Mouse (Mus musculus) right cerebral cortex, adult 2 months (tissue): ENCODE results near the gene Chsy1.

Experiments
- DNase-seq, 2 experiments: peaks; one replicate each; pipeline ENCODE4 v3.0.0; 2021 to 2022; ENCODE audit warnings: low spot score in 2 of 2

Chsy1 gene

DNA sequence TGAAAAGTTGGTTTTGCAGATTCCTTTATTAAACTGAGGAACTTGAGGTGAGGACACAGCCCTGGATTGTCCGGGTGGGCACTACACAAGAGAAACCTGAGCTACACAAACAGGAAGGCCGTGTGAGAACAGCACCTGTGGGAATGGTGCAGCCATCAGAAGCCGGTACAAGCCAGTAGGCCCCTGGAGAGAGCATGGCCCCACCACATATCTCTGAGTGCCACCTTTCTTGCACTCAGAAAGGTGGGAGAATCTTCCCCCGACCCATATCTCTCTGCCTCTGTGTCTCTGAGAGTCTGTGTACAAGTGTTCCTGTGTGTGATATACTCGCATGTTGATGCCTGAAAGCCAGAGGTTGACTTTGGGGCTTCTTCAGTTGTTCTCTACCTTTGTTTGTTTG lies 29.6 kb downstream of the Chsy1 start:
- no peak for DNase-seq

DNA sequence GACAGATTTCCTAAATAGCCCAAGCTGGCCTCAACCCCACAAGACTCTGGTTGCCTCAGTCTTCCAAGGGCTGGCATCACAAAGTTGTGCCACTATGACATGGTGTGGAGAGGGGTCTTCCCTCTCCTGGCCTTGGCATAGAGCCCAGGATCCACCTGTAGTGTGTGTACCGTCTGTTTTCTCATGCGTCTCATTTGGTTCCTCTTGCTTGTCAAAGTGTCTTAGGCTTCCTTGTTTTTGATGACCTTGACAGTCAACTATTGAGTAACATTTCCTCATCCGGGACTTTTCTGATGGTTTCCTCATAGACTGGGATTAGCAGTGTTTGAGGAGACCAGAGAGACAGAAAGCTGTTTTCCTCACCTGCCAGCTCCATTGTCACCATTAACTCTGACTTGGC lies 30.8 kb downstream of the Chsy1 start:
- DNase-seq, result no peak

DNA sequence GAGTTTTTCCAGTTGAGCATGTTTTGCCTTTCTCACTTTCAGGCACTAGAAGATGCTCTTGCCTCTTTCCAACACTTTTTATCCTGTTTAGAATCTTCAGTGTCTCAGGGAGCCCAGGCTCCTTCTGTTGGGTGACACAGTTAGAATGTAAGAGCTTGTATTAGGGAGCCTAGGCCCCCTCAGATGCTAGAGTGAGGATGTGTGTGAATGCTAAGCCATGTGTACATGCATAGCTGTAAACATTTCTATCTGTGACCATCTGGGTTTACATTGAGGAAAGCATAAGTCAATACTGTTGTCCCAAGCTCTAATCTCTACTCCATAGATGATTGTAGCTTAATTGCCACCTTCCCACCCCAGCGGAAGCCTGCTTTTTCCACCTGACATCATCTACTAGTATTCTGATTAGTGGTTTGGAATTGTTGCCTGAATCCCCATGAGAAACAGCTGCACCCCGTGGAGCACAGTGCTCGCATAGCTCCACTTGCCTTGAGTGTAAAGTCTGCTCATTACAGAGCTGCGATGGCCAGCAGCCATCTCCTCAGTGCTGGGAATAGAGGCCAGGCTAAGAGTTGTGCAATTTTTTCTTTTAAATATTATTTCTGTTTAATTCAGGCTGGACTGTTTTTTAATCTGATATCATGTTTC lies 31.7 kb downstream of the Chsy1 start:
- no peak for DNase-seq

DNA sequence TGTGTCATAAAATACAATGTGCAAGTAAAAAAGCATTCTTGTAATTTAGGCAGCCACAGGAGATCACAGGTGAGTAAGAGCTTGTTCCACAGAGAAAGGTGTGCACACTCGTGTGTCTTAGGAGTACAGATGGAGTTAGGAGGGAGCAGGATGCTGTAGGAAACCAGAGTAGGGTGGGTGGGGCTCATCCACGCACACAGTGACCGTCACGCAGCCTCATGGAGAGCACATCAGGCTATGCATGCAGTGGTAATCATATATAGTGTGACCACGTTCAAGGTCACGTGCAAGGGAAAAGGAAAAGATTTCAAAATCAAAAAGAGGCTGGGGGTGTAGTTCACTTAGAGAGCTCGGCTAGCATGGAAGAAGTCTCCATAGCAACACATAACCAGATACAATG lies 33.2 kb downstream of the Chsy1 start:
- no peak for DNase-seq

DNA sequence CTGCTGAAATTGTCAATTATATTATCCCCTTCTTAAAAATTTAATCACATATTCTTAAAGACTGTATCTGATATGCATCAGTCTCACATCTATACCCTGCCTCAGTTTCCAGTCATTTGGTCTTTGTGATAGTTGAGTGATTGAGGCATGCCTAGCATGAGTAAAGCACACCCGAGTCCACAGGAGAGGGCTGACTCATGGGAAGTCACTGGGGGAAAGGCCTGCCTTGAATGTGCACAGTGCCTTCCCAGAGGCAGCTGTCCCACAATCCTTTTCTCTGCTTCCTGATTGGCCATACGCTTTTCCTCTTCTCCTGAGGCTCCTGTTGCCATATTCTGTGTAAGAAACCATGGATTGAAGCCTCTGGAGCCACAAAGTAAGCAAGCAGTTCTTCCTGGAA lies 35.2 kb downstream of the Chsy1 start:
- DNase-seq, result no peak

DNA sequence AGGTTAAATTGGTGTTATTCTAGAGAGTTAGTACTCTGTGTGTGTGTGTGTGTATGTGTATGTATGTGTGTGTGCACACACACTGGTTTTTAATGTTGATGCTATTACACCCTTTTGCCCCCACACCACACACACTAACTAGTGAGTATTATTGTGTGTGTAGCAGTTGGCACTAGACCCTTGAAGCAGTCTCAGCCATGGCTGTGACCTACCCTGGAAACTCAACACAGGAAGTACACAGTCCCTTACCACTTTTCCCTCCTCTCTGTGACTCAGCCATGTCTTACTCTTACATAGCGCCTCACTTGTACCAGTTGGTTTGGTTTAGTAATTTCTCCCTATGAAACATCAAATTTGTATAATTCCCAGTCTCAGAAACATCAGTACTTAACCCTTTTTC lies 37.8 kb downstream of the Chsy1 start:
- no peak for DNase-seq

DNA sequence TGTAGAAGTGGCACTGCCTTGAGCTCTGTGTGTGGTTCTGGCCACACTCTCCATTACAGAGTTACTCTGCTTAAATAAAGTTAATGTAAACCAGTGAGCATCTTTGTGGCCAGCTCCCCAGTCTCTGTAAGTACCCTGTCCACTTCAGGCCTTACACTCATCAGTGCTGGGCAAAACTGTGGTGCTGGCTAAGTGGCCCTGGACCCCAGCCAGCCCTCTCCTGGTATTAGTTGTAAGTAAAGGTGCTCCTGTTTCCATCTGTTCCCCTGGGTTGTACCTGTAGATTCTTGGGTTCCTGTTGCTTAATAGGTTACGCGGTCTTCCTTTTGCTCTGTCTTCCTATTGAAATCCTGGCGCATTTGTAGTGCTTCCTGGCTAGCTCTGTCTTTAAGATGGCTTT lies 38.5 kb downstream of the Chsy1 start:
- DNase-seq, result no peak

DNA sequence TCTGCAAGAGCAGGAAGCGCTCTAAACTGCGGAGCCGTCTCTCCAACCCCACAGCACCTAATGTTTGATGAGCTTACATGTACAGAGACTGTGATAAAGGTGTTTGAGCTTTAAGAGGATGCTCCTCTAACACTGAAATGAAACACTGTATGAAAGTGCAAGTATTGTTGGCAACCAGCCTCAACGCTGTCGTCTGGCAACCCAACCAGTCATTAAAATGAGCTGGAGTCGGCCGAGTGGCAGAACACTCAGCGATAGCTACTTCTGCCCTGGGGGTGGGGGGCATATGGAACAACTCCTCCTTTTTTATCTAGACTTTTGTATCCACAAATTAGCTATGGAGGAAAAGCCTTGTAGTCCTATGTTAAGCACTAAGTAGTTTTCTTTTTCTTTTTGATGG lies 40.2 kb downstream of the Chsy1 start:
- DNase-seq, result no peak

DNA sequence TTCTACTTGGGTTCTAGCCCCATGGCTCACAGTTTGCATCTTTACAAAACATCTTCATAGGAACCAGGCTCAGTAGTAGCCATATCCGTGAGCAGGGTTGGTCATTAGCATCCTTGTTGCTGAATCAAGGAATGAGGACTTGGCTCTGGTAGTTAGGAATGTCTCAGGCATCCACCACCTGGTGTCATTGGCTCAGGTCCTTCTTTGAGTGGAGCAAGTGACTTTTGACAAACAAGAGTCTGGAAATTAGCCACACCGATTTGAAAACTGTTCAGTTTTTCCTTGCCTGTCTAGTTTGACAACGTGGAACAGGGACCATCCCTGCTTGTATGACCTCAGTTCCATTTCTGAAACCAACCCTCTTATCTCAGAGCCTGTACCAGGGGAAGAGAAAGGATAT lies 41.1 kb downstream of the Chsy1 start:
- DNase-seq, result no peak

DNA sequence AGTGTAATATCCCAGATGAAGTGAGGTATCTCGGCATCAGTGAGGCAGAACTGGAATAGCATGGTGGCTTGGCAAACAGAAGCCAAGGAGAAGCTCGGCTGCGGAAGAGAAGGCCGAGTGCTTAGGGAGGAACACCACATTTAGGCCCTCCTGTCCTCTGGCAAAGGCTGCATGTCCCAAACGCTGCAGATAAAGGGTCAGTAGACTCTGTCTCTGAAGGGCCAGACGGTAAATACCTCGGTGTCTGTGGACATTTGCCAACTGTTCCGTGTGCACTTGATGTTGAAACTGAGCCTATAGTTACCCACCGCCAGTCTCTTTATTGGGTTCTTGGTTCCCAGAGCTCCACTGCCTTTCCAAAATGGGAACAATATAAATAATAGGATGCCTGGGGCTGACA lies 48.1 kb downstream of the Chsy1 start:
- DNase-seq, result no peak

DNA sequence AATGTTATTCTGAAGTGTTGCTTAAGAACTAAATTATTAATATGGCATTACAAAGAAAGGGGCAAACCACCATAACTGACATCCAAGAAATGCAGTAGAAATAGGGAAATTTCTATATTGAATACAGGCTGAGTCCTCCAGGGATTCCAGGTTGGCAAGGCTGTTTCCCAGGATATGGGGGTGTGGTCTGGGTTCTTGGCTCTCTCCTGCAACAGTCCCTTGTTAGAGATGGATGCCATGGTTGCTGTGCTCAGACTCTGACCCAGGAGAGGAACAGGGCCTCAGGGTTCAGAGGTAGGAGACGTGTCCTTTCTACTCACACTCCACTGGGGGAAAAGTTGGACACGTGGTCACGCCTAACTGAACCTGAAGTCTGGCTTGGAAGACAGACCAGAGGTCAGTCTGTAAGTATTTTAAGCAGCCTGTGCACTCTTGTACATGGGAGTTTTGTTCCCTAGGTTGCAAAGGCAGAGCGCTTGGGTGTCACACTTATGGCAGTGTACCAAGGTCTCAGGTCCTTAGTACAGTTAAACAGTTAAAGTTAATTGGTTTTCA lies 48.6 kb downstream of the Chsy1 start:
- no peak for DNase-seq

DNA sequence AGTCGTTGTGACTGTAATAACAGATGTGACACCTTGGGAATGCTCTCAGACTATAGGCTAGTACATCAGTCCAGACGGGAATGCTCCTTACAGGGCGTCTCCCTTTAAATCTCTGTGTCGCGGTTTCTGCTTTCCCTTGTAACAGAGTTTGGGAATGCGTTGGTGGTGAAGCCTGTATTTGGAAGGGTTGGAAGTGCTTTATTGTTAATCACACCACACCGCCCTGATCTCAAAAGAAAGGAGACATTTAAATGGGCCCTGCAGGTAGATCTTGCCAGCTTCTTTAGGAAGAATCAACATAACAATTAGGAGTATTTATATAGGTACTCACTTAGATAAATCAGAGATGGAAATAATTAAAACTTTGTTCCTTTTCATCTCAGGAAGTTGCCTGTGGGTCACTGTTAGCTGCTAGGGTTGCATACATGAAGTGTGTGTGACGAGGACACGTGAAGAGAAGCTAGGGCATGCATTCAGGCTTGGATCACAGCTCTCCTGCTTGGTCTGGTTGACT lies 49.4 kb downstream of the Chsy1 start:
- no peak for DNase-seq

DNA sequence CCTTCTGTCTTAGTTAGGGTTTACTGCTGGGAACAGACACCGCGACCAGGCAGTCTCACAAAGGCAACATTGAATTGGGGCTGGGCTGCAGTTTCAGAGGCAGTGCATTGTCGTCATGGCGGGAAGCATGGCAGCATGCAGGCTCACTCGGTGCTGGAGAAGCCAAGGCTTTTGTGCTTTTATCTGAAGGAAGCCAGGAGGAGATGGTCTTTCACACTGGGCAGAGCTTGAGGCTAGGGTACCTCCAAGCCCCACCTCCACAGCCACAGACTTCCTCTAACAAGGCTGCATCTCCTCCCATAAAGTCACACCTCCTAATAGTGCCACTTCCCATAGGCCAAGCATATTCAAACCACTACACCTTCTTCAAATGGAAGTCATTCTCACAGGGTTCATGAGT lies 50.6 kb downstream of the Chsy1 start:
- DNase-seq, result no peak

DNA sequence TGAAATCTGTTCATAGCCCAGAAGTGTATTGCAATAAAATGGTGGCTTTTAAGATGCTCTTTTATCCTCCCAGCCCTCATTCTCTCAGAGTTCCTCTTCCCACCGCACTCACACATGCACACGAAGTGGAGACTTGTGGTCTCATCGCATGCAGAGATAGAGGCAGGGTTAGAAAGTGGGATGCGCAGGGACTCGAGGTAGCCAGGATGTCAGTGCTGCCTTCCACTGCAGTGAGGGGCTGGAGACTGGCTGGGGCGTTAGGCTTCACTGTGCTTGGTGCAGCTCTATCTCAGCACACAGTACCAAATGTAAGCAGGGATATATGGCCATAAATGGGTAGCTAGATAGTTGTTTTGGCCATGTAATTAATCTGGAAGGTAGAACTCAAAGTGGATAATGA lies 52.5 kb downstream of the Chsy1 start:
- DNase-seq, result no peak

DNA sequence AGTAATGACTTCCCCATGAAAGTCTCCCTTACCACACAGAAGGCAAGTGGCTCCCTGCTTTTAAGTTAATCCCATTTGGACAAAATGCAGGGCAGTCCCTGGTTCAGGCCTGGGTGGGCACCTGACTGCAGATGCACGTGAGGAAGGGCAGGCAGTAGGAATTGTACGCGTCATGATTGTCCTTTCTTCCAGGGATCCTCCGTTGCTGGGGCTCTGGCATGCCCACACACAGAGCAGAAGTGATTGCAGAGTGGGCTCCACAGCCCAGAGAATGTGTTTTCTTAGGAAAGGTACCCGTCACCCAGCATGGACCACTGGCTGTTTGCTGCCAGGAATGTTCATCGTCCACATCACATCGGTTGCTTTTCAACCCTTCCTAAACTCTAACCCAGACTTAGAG lies 53.2 kb downstream of the Chsy1 start:
- DNase-seq, result no peak

DNA sequence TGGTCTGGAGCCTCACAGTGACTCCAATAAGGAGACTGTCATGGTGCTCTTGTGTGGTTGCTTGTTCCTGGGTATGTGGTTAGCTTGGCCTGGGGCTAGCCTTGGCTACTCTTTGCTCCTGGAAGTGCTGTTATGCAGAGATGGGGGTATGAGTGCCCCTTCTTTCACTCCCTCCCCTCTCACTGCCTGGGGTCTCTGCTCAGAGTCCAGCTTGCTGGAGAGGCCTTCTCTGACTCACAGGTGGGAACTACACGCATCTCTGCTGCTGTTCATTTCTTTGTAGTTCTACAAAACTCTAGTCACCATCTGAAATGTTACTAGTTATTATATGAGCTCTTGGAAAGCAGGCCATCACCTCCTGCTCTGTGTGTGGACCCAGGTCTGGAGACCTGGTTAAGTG lies 53.7 kb downstream of the Chsy1 start:
- no peak for DNase-seq

DNA sequence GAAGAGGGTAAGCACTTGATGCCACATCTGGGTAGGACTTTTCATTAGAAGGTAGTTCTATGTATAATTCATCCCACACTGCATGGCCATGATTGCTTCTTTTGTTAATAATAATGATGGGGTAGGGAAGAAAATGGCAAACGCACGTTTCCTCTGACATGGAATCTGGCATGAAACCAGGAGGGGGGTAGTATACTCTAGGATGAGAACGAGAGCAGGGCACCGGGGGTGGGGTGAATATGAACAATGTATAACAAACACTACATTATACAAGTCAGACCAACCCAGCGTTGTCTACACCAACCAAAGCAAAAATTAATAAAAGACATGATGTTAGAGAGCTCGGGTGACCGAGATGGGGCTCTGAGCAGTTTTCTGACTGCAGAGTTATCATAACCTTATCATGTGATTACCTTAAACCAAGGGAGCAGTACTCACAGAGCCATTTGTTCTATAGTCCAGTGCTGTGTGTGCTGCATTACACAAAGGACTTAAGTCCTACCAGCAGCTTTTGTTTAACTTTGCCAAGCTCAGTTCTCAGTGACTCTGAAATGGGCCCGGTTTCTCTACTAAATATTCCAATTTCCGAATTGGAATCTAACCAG lies 55.2 kb downstream of the Chsy1 start:
- no peak for DNase-seq

DNA sequence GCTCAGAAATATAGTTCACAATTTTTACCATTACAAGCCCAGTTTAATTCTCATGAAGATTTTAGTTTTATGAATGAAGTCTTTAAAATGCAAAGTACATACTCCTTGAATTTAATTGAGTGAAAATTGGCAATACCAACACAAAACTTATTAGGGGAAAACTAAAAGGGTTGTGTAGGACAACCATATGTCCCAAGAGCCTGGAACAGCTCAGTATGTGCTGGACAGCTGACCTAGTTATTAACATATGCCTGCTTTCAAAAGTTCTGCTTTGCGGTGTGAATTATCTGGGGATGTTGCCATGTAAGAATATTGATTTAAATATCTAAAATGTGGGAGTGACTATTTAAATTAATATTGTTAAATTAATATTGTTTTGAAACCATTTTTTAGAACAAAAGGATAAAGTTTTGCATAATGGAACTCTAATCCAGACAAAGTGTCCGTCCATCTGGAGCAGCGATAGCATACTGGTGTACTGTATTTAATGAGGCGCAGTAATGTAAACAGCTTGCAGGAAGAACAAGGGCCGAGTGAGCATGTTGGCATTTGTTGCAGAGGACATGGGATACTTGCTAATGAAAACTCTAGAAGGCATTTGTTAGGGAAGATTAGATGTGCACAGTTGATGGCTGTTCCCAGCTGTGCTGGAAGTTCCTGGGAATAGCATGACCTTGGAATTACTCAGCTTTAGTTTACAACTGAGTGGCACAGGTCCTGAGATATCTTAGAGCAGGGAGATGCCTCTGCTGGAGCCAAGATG lies 55.9 kb downstream of the Chsy1 start:
- no peak for DNase-seq

DNA sequence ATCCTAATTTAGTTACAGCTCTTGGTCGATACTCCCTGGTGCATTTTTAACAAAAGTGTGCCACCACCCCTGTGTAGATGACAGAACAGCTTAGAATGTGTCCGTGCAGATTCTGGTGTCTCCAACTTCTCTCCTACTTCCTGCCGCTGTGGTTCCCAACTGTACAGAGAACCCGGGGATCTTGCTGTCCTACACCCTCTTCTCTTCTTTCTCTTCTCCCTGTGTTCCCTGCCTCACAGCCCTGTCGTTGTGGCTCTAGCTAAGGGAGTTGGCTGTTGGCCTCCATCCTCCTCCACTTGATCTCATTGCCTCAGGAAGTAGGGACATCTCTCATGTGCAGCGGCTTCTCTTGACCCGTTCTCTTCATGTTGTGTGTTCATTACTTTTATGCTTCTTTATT lies 59.6 kb downstream of the Chsy1 start:
- DNase-seq, result no peak

DNA sequence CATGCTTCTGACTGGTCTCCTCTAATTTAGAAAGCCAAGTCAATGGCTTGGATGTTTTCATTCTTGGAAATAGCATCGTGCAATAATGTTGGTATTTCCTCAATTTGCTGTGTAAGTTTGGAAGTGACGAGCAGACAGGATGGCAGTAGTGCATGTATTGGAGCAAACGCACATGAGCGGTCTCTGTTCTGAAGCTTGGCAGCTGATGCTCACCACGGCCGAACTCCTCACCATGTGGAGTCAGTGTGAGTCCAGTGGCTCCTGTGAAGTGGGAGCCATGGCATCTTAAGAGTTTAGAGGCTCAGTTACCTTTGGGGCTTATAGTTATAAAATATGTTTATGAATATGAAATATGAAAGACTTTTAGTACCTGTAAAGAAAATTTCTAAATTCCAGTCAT lies 60.2 kb downstream of the Chsy1 start:
- DNase-seq, result no peak

DNA sequence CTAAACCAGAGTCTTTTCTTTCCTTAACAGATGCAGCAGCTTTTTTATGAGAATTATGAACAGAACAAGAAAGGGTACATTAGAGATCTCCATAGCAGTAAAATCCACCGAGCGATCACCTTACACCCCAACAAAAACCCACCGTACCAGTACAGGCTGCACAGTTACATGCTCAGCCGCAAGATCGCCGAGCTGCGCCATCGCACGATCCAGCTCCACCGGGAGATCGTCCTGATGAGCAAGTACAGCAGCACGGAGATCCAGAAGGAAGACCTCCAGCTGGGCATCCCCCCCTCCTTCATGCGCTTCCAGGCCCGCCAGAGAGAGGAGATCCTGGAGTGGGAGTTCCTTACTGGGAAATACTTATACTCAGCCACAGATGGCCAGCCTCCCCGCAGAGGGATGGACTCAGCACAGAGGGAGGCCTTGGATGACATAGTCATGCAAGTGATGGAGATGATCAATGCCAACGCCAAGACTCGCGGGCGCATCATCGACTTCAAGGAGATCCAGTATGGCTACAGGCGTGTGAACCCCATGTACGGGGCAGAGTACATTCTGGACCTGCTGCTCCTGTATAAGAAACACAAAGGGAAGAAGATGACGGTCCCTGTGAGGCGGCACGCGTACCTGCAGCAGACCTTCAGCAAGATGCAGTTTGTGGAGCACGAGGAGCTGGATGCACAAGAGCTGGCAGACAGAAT lies 61.6 kb downstream of the Chsy1 start:
- DNase-seq, result no peak

DNA sequence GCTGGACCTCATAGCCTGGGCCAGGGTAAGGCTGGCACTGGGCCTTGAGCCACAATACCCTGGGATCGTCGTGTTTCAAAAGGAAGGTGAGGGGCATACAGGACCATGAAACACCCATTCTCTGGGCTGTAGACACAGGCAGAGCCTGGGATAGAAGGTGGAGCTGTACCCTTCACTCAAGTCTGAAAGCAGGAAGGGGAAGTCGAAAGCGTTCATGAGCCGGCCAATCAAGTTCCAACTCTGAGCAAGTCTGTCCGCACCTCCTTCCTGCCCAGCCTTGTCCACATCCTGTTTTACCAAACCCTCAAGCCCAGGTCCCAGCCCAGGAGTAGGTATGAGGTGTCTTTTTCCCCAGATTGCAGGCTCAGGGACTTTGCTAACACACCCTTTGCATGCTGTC lies 66.4 kb downstream of the Chsy1 start:
- DNase-seq, result no peak
